Comparison of ENCODE assay signal across 8 mouse cellular contexts in genomic region chr2:174463370-174463769, GRCm38 (mm10). TPM values are rescaled to one million over a fixed set of nuclear protein-coding genes. Genes with fewer than 3 reads are reported as not detected.
DNase-seq lines count a peak whose midpoint lies in the region; ATAC-seq and TF ChIP-seq lines count a peak whose summit lies in the region.

No protein-coding gene starts in this region.

- in situ Hi-C loops in ES-E14 (cut with MboI; ENCODE audit: low sequenced_read_pairs in 2 of 2, unreplicated experiment in 2 of 2): no loop called here

- H3K4me3 ChIP-seq in ES-E14 (ENCODE audit: insufficient read depth in 1 of 2, low read depth in 1 of 2, low read length in 2 of 2, poor library complexity in 1 of 2, severe bottlenecking in 1 of 2): peak overlapping the region; percentile 94 to 99
- peak overlapping the region; percentile 81 for H3K4me3 ChIP-seq in forebrain, embryonic 12.5 days (replicated peaks)
- H3K4me3 ChIP-seq in limb, embryonic 10.5 days: peak overlapping the region; percentile 78
- peak overlapping the region; percentile 79 for H3K4me3 ChIP-seq in neural tube, embryonic 12.5 days

- peak overlapping the region; percentile 86 for H3K27ac ChIP-seq in ES-E14 (ENCODE audit: insufficient read depth, low read depth, low read length, poor library complexity, severe bottlenecking)
- 0 out of 2 replicates have a peak overlapping the region, but pooled peaks have one; percentile 56 for H3K27ac ChIP-seq in forebrain, embryonic 12.5 days
- H3K27ac ChIP-seq in limb, embryonic 10.5 days: peak overlapping the region; percentile 94
- H3K27ac ChIP-seq in neural tube, embryonic 12.5 days: no peak overlapping the region

- no peaks in the 10 kb centered on the region; the same call in 1 of the 2 replicates for H3K9me3 ChIP-seq in ES-E14 (ENCODE audit: control insufficient read depth, insufficient read depth, low read depth, low read length)
- no peaks in the 10 kb centered on the region for H3K9me3 ChIP-seq in forebrain, embryonic 12.5 days
- no peaks in the 10 kb centered on the region for H3K9me3 ChIP-seq in limb, embryonic 10.5 days (replicated peaks)
- H3K9me3 ChIP-seq in neural tube, embryonic 12.5 days: no peaks in the 10 kb centered on the region

- DNase-seq in kidney, adult 8-10 months: peak; percentile 29 to 31
- no peak for DNase-seq in kidney, adult 18-20 months
- DNase-seq in ES-E14 (ENCODE audit: low read depth, low spot score): no peak
- DNase-seq in limb, embryonic 10.5 days (ENCODE audit: low spot score): no peak
- DNase-seq in cerebellum, postnatal 4 days (ENCODE audit: low spot score in 2 of 2): no peak
- DNase-seq in cerebellum, adult 9-11 months: no peak

- 46% methylated on average over 10 of the region's 10 CpGs for WGBS in forebrain, embryonic 12.5 days
- WGBS in limb, embryonic 10.5 days: 48% methylated on average over 10 of the region's 10 CpGs
- 47% methylated on average over 10 of the region's 10 CpGs for WGBS in neural tube, embryonic 12.5 days

- H3K9ac ChIP-seq in ES-E14 (ENCODE audit: insufficient read depth, low read depth, low read length, poor library complexity, severe bottlenecking): peak overlapping the region; percentile 97
- H3K9ac ChIP-seq in forebrain, embryonic 12.5 days: peak overlapping the region; percentile 75
- peak overlapping the region; percentile 73 for H3K9ac ChIP-seq in neural tube, embryonic 12.5 days

- ATAC-seq in forebrain, embryonic 12.5 days (ENCODE audit: low FRiP score): peak; percentile 33
- peak; percentile 51 for ATAC-seq in neural tube, embryonic 12.5 days (ENCODE audit: low FRiP score, low read depth)

- peaks cover 0 to 6% of the 10 kb centered on the region in 2 experiments; a peak in 2 of 4 replicates for H3K4me1 ChIP-seq in ES-E14 (ENCODE audit: control insufficient read depth in 2 of 2, insufficient read depth in 2 of 2, low read length in 2 of 2, poor library complexity in 1 of 2)
- peaks cover 15% of the 10 kb centered on the region for H3K4me1 ChIP-seq in forebrain, embryonic 12.5 days
- peaks cover 28% of the 10 kb centered on the region for H3K4me1 ChIP-seq in limb, embryonic 10.5 days
- H3K4me1 ChIP-seq in neural tube, embryonic 12.5 days: peaks cover 7% of the 10 kb centered on the region

- no peaks in the 10 kb centered on the region for H3K27me3 ChIP-seq in forebrain, embryonic 12.5 days
- H3K27me3 ChIP-seq in limb, embryonic 10.5 days (ENCODE audit: low read depth, poor library complexity, severe bottlenecking): no peaks in the 10 kb centered on the region
- H3K27me3 ChIP-seq in neural tube, embryonic 12.5 days (replicated peaks): no peaks in the 10 kb centered on the region

- H3K4me2 ChIP-seq in forebrain, embryonic 12.5 days: peak overlapping the region; percentile 94
- peak overlapping the region; percentile 93 for H3K4me2 ChIP-seq in neural tube, embryonic 12.5 days (replicated peaks)

- peaks cover 31% of the 10 kb centered on the region for H3K36me3 ChIP-seq in ES-E14 (ENCODE audit: control insufficient read depth, insufficient read depth, low read length, poor library complexity, severe bottlenecking)
- H3K36me3 ChIP-seq in forebrain, embryonic 12.5 days (replicated peaks): peaks cover 45% of the 10 kb centered on the region
- peaks cover 69% of the 10 kb centered on the region for H3K36me3 ChIP-seq in limb, embryonic 10.5 days
- peaks cover 51% of the 10 kb centered on the region for H3K36me3 ChIP-seq in neural tube, embryonic 12.5 days

TF ChIP-seq in ES-E14, 5 proteins besides CTCF, POLR2A, EP300 and RAD21:
- TF ChIP-seq MAFK (IDR thresholded peaks at IDR 0.05; ENCODE audit: insufficient read depth, low read depth, low read length): no peak
- TF ChIP-seq CHD2 (IDR thresholded peaks at IDR 0.05; ENCODE audit: low read depth, low read length): no peak
- TF ChIP-seq ZC3H11A (IDR thresholded peaks at IDR 0.05; ENCODE audit: borderline replicate concordance, low read depth, low read length): no peak
- TF ChIP-seq ZNF384 (IDR thresholded peaks at IDR 0.05; ENCODE audit: low read depth, low read length): no peak
- no peak for TF ChIP-seq HCFC1 (IDR thresholded peaks at IDR 0.05; ENCODE audit: borderline replicate concordance, insufficient read depth, low read length)
TF ChIP-seq in ES-E14: peak in this region for 0.

RNA-seq across cellular contexts. Expression of gene Atp5e, which starts 0.5 kb away (rescaled TPM):
- 37.4 and 44.3 TPM in 2 replicates for total RNA-seq in ES-E14 (2012; rRNA removed)
- 735 and 766 TPM in 2 replicates for polyA plus RNA-seq in forebrain, embryonic 12.5 days (2016; fragmentation: Nextera tagmentation; extraction: Ambion mirVana)
- polyA plus RNA-seq in limb, embryonic 10.5 days (2016; fragmentation: Nextera tagmentation; extraction: Ambion mirVana): 527 and 556 TPM in 2 replicates
- polyA plus RNA-seq in neural tube, embryonic 12.5 days (2016; fragmentation: Nextera tagmentation; extraction: Ambion mirVana): 772 and 808 TPM in 2 replicates

RNA-seq across cellular contexts. Expression of gene Prelid3b, which starts 9.5 kb away (rescaled TPM):
- 52.4 and 63.4 TPM in 2 replicates for total RNA-seq in ES-E14 (2012; rRNA removed)
- 114 TPM in 2 replicates for polyA plus RNA-seq in forebrain, embryonic 12.5 days (2016; fragmentation: Nextera tagmentation; extraction: Ambion mirVana)
- polyA plus RNA-seq in limb, embryonic 10.5 days (2016; fragmentation: Nextera tagmentation; extraction: Ambion mirVana): 125 and 132 TPM in 2 replicates
- polyA plus RNA-seq in neural tube, embryonic 12.5 days (2016; fragmentation: Nextera tagmentation; extraction: Ambion mirVana): 99.7 and 102 TPM in 2 replicates

RNA-seq across cellular contexts. Expression of gene Tubb1, which starts 12.9 kb away (rescaled TPM):
- total RNA-seq in ES-E14 (2012; rRNA removed): 0.18 TPM in 1 of 2 replicates, not detected in the other
- polyA plus RNA-seq in forebrain, embryonic 12.5 days (2016; fragmentation: Nextera tagmentation; extraction: Ambion mirVana): 2.2 and 3.0 TPM in 2 replicates
- 4.8 and 5.0 TPM in 2 replicates for polyA plus RNA-seq in limb, embryonic 10.5 days (2016; fragmentation: Nextera tagmentation; extraction: Ambion mirVana)
- 2.7 and 3.4 TPM in 2 replicates for polyA plus RNA-seq in neural tube, embryonic 12.5 days (2016; fragmentation: Nextera tagmentation; extraction: Ambion mirVana)

RNA-seq across cellular contexts. Expression of gene Ctsz, which starts 24.5 kb away (rescaled TPM):
- 207 and 324 TPM in 2 replicates for total RNA-seq in ES-E14 (2012; rRNA removed)
- polyA plus RNA-seq in forebrain, embryonic 12.5 days (2016; fragmentation: Nextera tagmentation; extraction: Ambion mirVana): 63.5 and 66.0 TPM in 2 replicates
- 105 and 107 TPM in 2 replicates for polyA plus RNA-seq in limb, embryonic 10.5 days (2016; fragmentation: Nextera tagmentation; extraction: Ambion mirVana)
- polyA plus RNA-seq in neural tube, embryonic 12.5 days (2016; fragmentation: Nextera tagmentation; extraction: Ambion mirVana): 91.0 and 92.6 TPM in 2 replicates

RNA-seq across cellular contexts. Expression of gene Nelfcd, which starts 47.8 kb away (rescaled TPM):
- 63.8 and 83.0 TPM in 2 replicates for total RNA-seq in ES-E14 (2012; rRNA removed)
- polyA plus RNA-seq in forebrain, embryonic 12.5 days (2016; fragmentation: Nextera tagmentation; extraction: Ambion mirVana): 153 and 167 TPM in 2 replicates
- polyA plus RNA-seq in limb, embryonic 10.5 days (2016; fragmentation: Nextera tagmentation; extraction: Ambion mirVana): 193 and 217 TPM in 2 replicates
- polyA plus RNA-seq in neural tube, embryonic 12.5 days (2016; fragmentation: Nextera tagmentation; extraction: Ambion mirVana): 138 and 140 TPM in 2 replicates

Comparison
In these comparisons a context has a peak if more than half of its experiments do, and no peak if none do; other contexts are left out.
1. DNase-seq: peak in kidney, adult 8-10 months (2 of 2); none in kidney, adult 18-20 months (single experiment), ES-E14 (single experiment), limb, embryonic 10.5 days (single experiment), cerebellum, postnatal 4 days (0 of 2) and cerebellum, adult 9-11 months (single experiment).
2. Peak in every context shown above with its lines, with median percentiles within 50 percentile points of each other: H3K4me3 ChIP-seq and H3K9ac ChIP-seq.